Mouse (Mus musculus) hindbrain, embryonic 16.5 days (tissue): ENCODE data around the gene Socs1. TPM values are rescaled to one million over a fixed set of nuclear protein-coding genes. Genes with fewer than 3 reads are reported as not detected.

Experiments
- ATAC-seq: fragments of 200-750 bp; cut with Nextera tagmentation; 2 replicates; pipeline ENCODE4 v1.8.0; 2017; ENCODE audit warnings: moderate TSS enrichment, moderate library complexity
- H3K27ac ChIP-seq: fragments of 300-500 bp; sonication (generic); 2 replicates; pipeline ENCODE4 v1.5.1; 2014; ENCODE audit warnings: low read depth, mild to moderate bottlenecking, control low read depth, low read length, moderate library complexity
- H3K27me3 ChIP-seq: fragments of 300-500 bp; sonication (generic); replicated peaks from 2 replicates; pipeline ENCODE4 v1.6.1; 2014; ENCODE audit warnings: low read length; ENCODE audit not compliant: control insufficient read depth, insufficient read depth
- H3K36me3 ChIP-seq: fragments of 300-500 bp; sonication (generic); 2 replicates; pipeline ENCODE4 v1.6.1; 2014; ENCODE audit warnings: mild to moderate bottlenecking, low read length, moderate library complexity, mixed read lengths; ENCODE audit not compliant: control insufficient read depth, insufficient read depth
- H3K4me1 ChIP-seq: fragments of 300-500 bp; sonication (generic); 2 replicates; pipeline ENCODE4 v1.6.1; 2014; ENCODE audit warnings: low read depth, low read length; ENCODE audit not compliant: control insufficient read depth, insufficient read depth
- H3K4me2 ChIP-seq: fragments of 300-500 bp; sonication (generic); 2 replicates; pipeline ENCODE4 v1.6.1; 2014; ENCODE audit warnings: mild to moderate bottlenecking, low read length, control low read depth, moderate library complexity
- H3K4me3 ChIP-seq: fragments of 300-500 bp; sonication (generic); 2 replicates; pipeline ENCODE4 v1.5.1; 2014; ENCODE audit warnings: mild to moderate bottlenecking, low read length, control low read depth, moderate library complexity
- H3K9ac ChIP-seq: fragments of 300-500 bp; sonication (generic); 2 replicates; pipeline ENCODE4 v1.6.1; 2014; ENCODE audit warnings: low read depth, mild to moderate bottlenecking, control low read depth, low read length, moderate library complexity
- H3K9me3 ChIP-seq: fragments of 300-500 bp; sonication (generic); 2 replicates; pipeline ENCODE4 v1.6.1; 2014; ENCODE audit warnings: mild to moderate bottlenecking, low read length, moderate library complexity; ENCODE audit not compliant: control insufficient read depth
- WGBS: fragments of 180-500 bp; shearing (Covaris S2); extraction: QIAGEN DNeasy Blood & Tissue Kit; methylation state at CpG from one replicate; pipeline ENCODE4 v1.1.7; 2014; 5-methylcytosine and 5-hydroxymethylcytosine counted together
- polyA plus RNA-seq: library from polyadenylated mRNA; unstranded; fragments of >200 nt; fragmentation: Nextera tagmentation; extraction: Ambion mirVana; gene quantifications from 2 replicates; pipeline ENCODE4 v1.2.1, GENCODE M21; 2015

Socs1 gene
- 4.6 and 4.9 TPM in 2 replicates for polyA plus RNA-seq

GRCm38 (mm10) chr16:10785371-10786231 lies at the start of gene Socs1:
Gene Socs1, minus strand, starts transcription at chr16:10785536.
- Histone ChIP-seq H3K27ac (peak within 1 kb of the TSS; percentile 96), H3K4me3 (peak within 1 kb of the TSS; percentile 79), H3K4me1 (peaks cover 12% of the 10 kb centered on the region), H3K27me3 (no peaks in the 10 kb centered on the region), H3K4me2 (peak within 1 kb of the TSS; percentile 99), H3K36me3 (no peaks in the 10 kb centered on the region), H3K9ac (peak within 1 kb of the TSS; percentile 86), H3K9me3 (no peaks in the 10 kb centered on the region)
- peak; percentile 92 for ATAC-seq
- under 1% methylated on average over 55 of the region's 59 CpGs for WGBS

GRCm38 (mm10) chr16:10834542-10834910 lies 49.2 kb upstream of the Socs1 start:
- Histone ChIP-seq H3K36me3 (no peaks in the 10 kb centered on the region), H3K9ac (no peak overlapping the region), H3K4me2 (peak overlapping the region; percentile 99), H3K27me3 (no peaks in the 10 kb centered on the region), H3K9me3 (no peaks in the 10 kb centered on the region), H3K4me1 (peaks cover 6% of the 10 kb centered on the region), H3K27ac (no peak overlapping the region), H3K4me3 (peak overlapping the region; percentile 86)
- WGBS = 8% methylated on average over 12 of the region's 12 CpGs
- no peak for ATAC-seq

- no peaks in the 10 kb centered on the region for H3K27me3 ChIP-seq
- 83% methylated on average over 4 of the region's 4 CpGs for WGBS
- H3K4me1 ChIP-seq = no peaks in the 10 kb centered on the region
- no peak overlapping the region for H3K4me3 ChIP-seq
- no peak overlapping the region for H3K9ac ChIP-seq
- ATAC-seq = no peak
- no peak overlapping the region for H3K4me2 ChIP-seq
- H3K27ac ChIP-seq = no peak overlapping the region
- no peaks in the 10 kb centered on the region for H3K36me3 ChIP-seq
- no peaks in the 10 kb centered on the region; the same call in 1 of the 2 replicates for H3K9me3 ChIP-seq
Observed at GRCm38 (mm10) chr16:10828461-10828805, 43.1 kb upstream of the Socs1 start.

GRCm38 (mm10) chr16:10827766-10828460 lies 42.6 kb upstream of the Socs1 start:
- Histone ChIP-seq H3K27me3 (no peaks in the 10 kb centered on the region), H3K36me3 (no peaks in the 10 kb centered on the region), H3K4me2 (no peak overlapping the region), H3K9ac (no peak overlapping the region), H3K9me3 (no peaks in the 10 kb centered on the region; the same call in 1 of the 2 replicates), H3K27ac (no peak overlapping the region), H3K4me3 (no peak overlapping the region), H3K4me1 (no peaks in the 10 kb centered on the region)
- 88% methylated on average over 7 of the region's 7 CpGs for WGBS
- no peak for ATAC-seq

GRCm38 (mm10) chr16:10827269-10827668 lies 41.9 kb upstream of the Socs1 start:
- ATAC-seq = no peak
- Histone ChIP-seq H3K4me1 (no peaks in the 10 kb centered on the region), H3K4me3 (no peak overlapping the region), H3K9ac (no peak overlapping the region), H3K27me3 (no peaks in the 10 kb centered on the region), H3K4me2 (no peak overlapping the region), H3K27ac (no peak overlapping the region), H3K36me3 (no peaks in the 10 kb centered on the region), H3K9me3 (no peaks in the 10 kb centered on the region; the same call in 1 of the 2 replicates)
- WGBS = 93% methylated on average over 9 of the region's 9 CpGs

- no peaks in the 10 kb centered on the region for H3K27me3 ChIP-seq
- ATAC-seq = no peak
- H3K9ac ChIP-seq = no peak overlapping the region
- H3K4me1 ChIP-seq = no peaks in the 10 kb centered on the region
- no peak overlapping the region for H3K27ac ChIP-seq
- H3K4me2 ChIP-seq = no peak overlapping the region
- no peaks in the 10 kb centered on the region for H3K36me3 ChIP-seq
- H3K4me3 ChIP-seq = no peak overlapping the region
- 89% methylated on average over 4 of the region's 4 CpGs for WGBS
- H3K9me3 ChIP-seq = no peaks in the 10 kb centered on the region; the same call in 1 of the 2 replicates
Observed at GRCm38 (mm10) chr16:10825840-10826239, 40.5 kb upstream of the Socs1 start.

GRCm38 (mm10) chr16:10824536-10824935 lies 39.2 kb upstream of the Socs1 start:
- Histone ChIP-seq H3K36me3 (no peaks in the 10 kb centered on the region), H3K9me3 (no peaks in the 10 kb centered on the region; the same call in 1 of the 2 replicates), H3K27ac (no peak overlapping the region), H3K9ac (no peak overlapping the region), H3K4me1 (no peaks in the 10 kb centered on the region), H3K4me2 (no peak overlapping the region), H3K4me3 (no peak overlapping the region), H3K27me3 (no peaks in the 10 kb centered on the region)
- 86% methylated on average over 1 of the region's 1 CpGs for WGBS
- ATAC-seq = no peak

GRCm38 (mm10) chr16:10821387-10821786 lies 36.1 kb upstream of the Socs1 start:
- Histone ChIP-seq H3K4me1 (no peaks in the 10 kb centered on the region), H3K9me3 (no peaks in the 10 kb centered on the region; the same call in 1 of the 2 replicates), H3K4me2 (no peak overlapping the region), H3K27me3 (no peaks in the 10 kb centered on the region), H3K27ac (no peak overlapping the region), H3K36me3 (no peaks in the 10 kb centered on the region), H3K4me3 (no peak overlapping the region), H3K9ac (no peak overlapping the region)
- 73% methylated on average over 4 of the region's 4 CpGs for WGBS
- no peak for ATAC-seq

GRCm38 (mm10) chr16:10819966-10820365 lies 34.6 kb upstream of the Socs1 start:
- Histone ChIP-seq H3K36me3 (no peaks in the 10 kb centered on the region), H3K27me3 (no peaks in the 10 kb centered on the region), H3K9me3 (no peaks in the 10 kb centered on the region; the same call in 1 of the 2 replicates), H3K4me2 (no peak overlapping the region), H3K27ac (no peak overlapping the region), H3K4me3 (no peak overlapping the region), H3K9ac (no peak overlapping the region), H3K4me1 (no peaks in the 10 kb centered on the region)
- 71% methylated on average over 3 of the region's 3 CpGs for WGBS
- no peak for ATAC-seq
